Mouse (Mus musculus): Measurements from ENCODE around the gene Vps54. TPM values are rescaled to one million over a fixed set of nuclear protein-coding genes. Genes with fewer than 3 reads are reported as not detected.

Vps54 gene
- polyA plus RNA-seq, 1 experiment from 2014 or later: 6.7 TPM

DNA sequence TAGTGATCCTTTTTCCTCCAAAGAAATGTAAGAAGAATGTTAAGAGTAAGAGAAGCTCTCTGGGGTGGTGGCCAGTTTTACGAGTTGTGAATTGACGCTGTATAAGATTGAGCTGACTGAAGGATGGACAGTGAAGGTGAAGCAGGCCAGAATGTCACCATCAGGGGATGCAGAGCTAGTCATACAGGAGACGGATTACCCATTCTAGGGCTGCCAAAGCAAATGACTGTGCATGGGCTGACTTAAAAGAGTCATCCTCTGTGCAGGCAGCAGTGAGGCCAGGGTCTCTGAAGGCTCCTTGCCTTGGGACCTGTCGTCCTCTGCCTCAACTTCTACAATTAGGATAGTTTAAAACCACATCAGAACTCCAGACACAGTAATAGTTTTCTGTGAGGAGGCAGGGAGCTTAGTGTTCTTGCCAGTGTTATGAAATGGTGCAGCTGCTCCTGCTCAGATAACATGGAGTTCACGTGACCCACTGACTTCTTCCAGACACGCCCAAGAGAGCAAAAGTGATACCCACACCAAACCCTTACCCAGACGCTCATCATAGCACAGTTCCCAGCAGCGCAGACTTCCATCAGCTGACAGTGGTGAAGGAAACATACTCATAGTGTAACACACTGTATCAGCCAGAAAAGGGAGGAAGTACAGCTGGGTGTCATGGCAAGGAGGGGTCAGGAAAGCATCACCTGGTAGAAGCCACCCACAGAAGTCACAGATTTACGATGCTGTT is 75.0 kb downstream of the Vps54 start:
- Histone ChIP-seq H3K36me3 (ENCODE audit: control insufficient read depth, insufficient read depth, low read length) (peaks cover 4% of the 10 kb centered on the region; the same call in 1 of the 2 replicates), H3K9ac (ENCODE audit: low read length) (no peak overlapping the region), H3K27me3 (ENCODE audit: control insufficient read depth, insufficient read depth, low read length) (no peaks in the 10 kb centered on the region), H3K9me3 (ENCODE audit: control insufficient read depth, low read length) (no peaks in the 10 kb centered on the region), H3K27ac (replicated peaks) (no peak overlapping the region), H3K4me3 (ENCODE audit: low read depth, low read length) (no peak overlapping the region), H3K4me1 (replicated peaks; ENCODE audit: control insufficient read depth, insufficient read depth) (no peaks in the 10 kb centered on the region), H3K4me2 (replicated peaks; ENCODE audit: low read depth) (no peak overlapping the region)
- peak; percentile 18; the same call in 1 of the 2 replicates for ATAC-seq (ENCODE audit: low FRiP score, low TSS enrichment)
- TF ChIP-seq EP300 (optimal IDR thresholded peaks at IDR 0.05) (no peak), CTCF (IDR thresholded peaks at IDR 0.05; ENCODE audit: low read depth) (no peak)
- 62% methylated on average over 9 of the region's 9 CpGs for WGBS
- DNase-seq (ENCODE audit: low spot score): no peak

DNA sequence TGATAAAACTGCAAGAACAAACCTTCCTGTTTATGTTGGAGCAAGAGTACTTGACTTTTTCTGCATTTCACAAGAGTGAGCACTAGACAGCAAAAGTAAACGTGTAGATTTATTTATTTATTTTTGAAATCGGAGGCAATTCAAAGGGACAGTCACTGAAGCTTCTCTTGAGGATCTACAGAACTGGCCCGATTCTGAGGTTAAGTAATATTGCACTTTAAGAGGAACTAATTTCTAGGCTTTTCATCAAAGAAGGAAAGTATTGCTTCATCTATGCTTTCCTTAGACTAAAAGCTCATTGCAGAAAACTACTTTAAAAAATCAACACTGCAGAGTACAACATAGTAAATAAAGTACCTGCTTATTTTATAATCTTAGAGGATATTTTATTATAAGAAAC is 82.5 kb downstream of the Vps54 start:
- WGBS: 54% methylated on average over 3 of the region's 3 CpGs
- H3K27ac ChIP-seq (replicated peaks): no peak overlapping the region
- peaks cover 4% of the 10 kb centered on the region; the same call in 1 of the 2 replicates for H3K36me3 ChIP-seq (ENCODE audit: control insufficient read depth, insufficient read depth, low read length)
- ATAC-seq (ENCODE audit: low FRiP score, low TSS enrichment): no peak
- no peaks in the 10 kb centered on the region for H3K4me1 ChIP-seq (replicated peaks; ENCODE audit: control insufficient read depth, insufficient read depth)
- H3K4me3 ChIP-seq (ENCODE audit: low read depth, low read length): no peak overlapping the region
- TF ChIP-seq CTCF (IDR thresholded peaks at IDR 0.05; ENCODE audit: low read depth) (no peak), EP300 (optimal IDR thresholded peaks at IDR 0.05) (no peak)
- no peaks in the 10 kb centered on the region for H3K27me3 ChIP-seq (ENCODE audit: control insufficient read depth, insufficient read depth, low read length)
- H3K4me2 ChIP-seq (replicated peaks; ENCODE audit: low read depth): no peak overlapping the region
- no peak overlapping the region for H3K9ac ChIP-seq (ENCODE audit: low read length)
- DNase-seq (ENCODE audit: low spot score): no peak
- H3K9me3 ChIP-seq (ENCODE audit: control insufficient read depth, low read length): no peaks in the 10 kb centered on the region

- 91% methylated on average over 3 of the region's 3 CpGs for WGBS
- Histone ChIP-seq H3K9ac (ENCODE audit: low read length) (no peak overlapping the region), H3K4me2 (replicated peaks; ENCODE audit: low read depth) (no peak overlapping the region), H3K4me1 (replicated peaks; ENCODE audit: control insufficient read depth, insufficient read depth) (no peaks in the 10 kb centered on the region), H3K27ac (replicated peaks) (no peak overlapping the region), H3K27me3 (ENCODE audit: control insufficient read depth, insufficient read depth, low read length) (no peaks in the 10 kb centered on the region), H3K9me3 (ENCODE audit: control insufficient read depth, low read length) (no peaks in the 10 kb centered on the region), H3K4me3 (ENCODE audit: low read depth, low read length) (no peak overlapping the region), H3K36me3 (ENCODE audit: control insufficient read depth, insufficient read depth, low read length) (peaks cover 4% of the 10 kb centered on the region; the same call in 1 of the 2 replicates)
- no peak for TF ChIP-seq CTCF (IDR thresholded peaks at IDR 0.05; ENCODE audit: low read depth)
- TF ChIP-seq EP300 (optimal IDR thresholded peaks at IDR 0.05): no peak
- no peak for ATAC-seq (ENCODE audit: low FRiP score, low TSS enrichment)
- DNase-seq (ENCODE audit: low spot score): no peak
Observed at GRCm38 (mm10) chr11:21322349-21322748, 83.3 kb downstream of the Vps54 start.

GRCm38 (mm10) chr11:21325781-21326180 is 86.7 kb downstream of the Vps54 start:
- 94% methylated on average over 5 of the region's 5 CpGs for WGBS
- peaks cover 17% of the 10 kb centered on the region for H3K36me3 ChIP-seq (ENCODE audit: control insufficient read depth, insufficient read depth, low read length)

DNA sequence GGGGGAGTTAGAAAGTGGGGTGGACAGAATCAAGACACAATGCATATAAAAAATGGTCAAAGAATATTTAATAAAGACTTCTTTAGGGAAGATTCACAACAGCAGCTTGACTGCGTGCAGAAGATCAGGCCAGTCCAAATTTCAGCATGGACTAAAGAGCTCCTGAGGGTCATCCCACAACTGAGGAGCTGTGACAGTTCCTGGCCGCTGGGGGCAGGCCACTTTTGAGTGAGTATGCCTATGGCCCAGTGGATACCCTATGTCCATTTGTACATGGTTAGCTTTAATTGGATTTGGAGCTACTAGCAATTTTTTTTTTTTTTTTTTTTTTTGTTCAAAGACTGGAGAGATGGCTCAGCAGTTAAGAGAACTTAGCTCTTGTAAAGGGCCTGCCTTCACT is 87.7 kb downstream of the Vps54 start:
- ATAC-seq (ENCODE audit: low FRiP score, low TSS enrichment) (peak; percentile 65; the same call in 1 of the 2 replicates), DNase-seq (ENCODE audit: low spot score) (no peak)
- Histone ChIP-seq H3K9me3 (ENCODE audit: control insufficient read depth, low read length) (no peaks in the 10 kb centered on the region), H3K9ac (ENCODE audit: low read length) (no peak overlapping the region), H3K27ac (replicated peaks) (no peak overlapping the region), H3K4me2 (replicated peaks; ENCODE audit: low read depth) (no peak overlapping the region), H3K4me1 (replicated peaks; ENCODE audit: control insufficient read depth, insufficient read depth) (no peaks in the 10 kb centered on the region), H3K27me3 (ENCODE audit: control insufficient read depth, insufficient read depth, low read length) (no peaks in the 10 kb centered on the region), H3K36me3 (ENCODE audit: control insufficient read depth, insufficient read depth, low read length) (peaks cover 18% of the 10 kb centered on the region), H3K4me3 (ENCODE audit: low read depth, low read length) (no peak overlapping the region)
- 69% methylated on average over 2 of the region's 2 CpGs for WGBS
- TF ChIP-seq CTCF (IDR thresholded peaks at IDR 0.05; ENCODE audit: low read depth) (peak; percentile 48), EP300 (optimal IDR thresholded peaks at IDR 0.05) (no peak)

More at GRCm38 (mm10) chr11:21325781-21326180, 86.7 kb downstream of the Vps54 start:
- Histone ChIP-seq H3K27me3 (ENCODE audit: control insufficient read depth, insufficient read depth, low read length) (no peaks in the 10 kb centered on the region), H3K27ac (replicated peaks) (no peak overlapping the region), H3K4me2 (replicated peaks; ENCODE audit: low read depth) (no peak overlapping the region), H3K9ac (ENCODE audit: low read length) (no peak overlapping the region), H3K4me3 (ENCODE audit: low read depth, low read length) (no peak overlapping the region), H3K9me3 (ENCODE audit: control insufficient read depth, low read length) (no peaks in the 10 kb centered on the region), H3K4me1 (replicated peaks; ENCODE audit: control insufficient read depth, insufficient read depth) (no peaks in the 10 kb centered on the region)
- no peak for TF ChIP-seq EP300 (optimal IDR thresholded peaks at IDR 0.05)
- no peak for TF ChIP-seq CTCF (IDR thresholded peaks at IDR 0.05; ENCODE audit: low read depth)
- DNase-seq (ENCODE audit: low spot score) (no peak), ATAC-seq (ENCODE audit: low FRiP score, low TSS enrichment) (no peak)

- DNase-seq (ENCODE audit: low spot score) (no peak), ATAC-seq (ENCODE audit: low FRiP score, low TSS enrichment) (no peak)
- no peaks in the 10 kb centered on the region for H3K4me1 ChIP-seq (replicated peaks; ENCODE audit: control insufficient read depth, insufficient read depth)
- TF ChIP-seq EP300 (optimal IDR thresholded peaks at IDR 0.05) (no peak), CTCF (IDR thresholded peaks at IDR 0.05; ENCODE audit: low read depth) (no peak)
- H3K27ac ChIP-seq (replicated peaks): no peak overlapping the region
- H3K4me3 ChIP-seq (ENCODE audit: low read depth, low read length): no peak overlapping the region
- H3K9ac ChIP-seq (ENCODE audit: low read length): no peak overlapping the region
- peaks cover 16% of the 10 kb centered on the region; the same call in 1 of the 2 replicates for H3K36me3 ChIP-seq (ENCODE audit: control insufficient read depth, insufficient read depth, low read length)
- H3K9me3 ChIP-seq (ENCODE audit: control insufficient read depth, low read length): no peaks in the 10 kb centered on the region
- 85% methylated on average over 5 of the region's 5 CpGs for WGBS
- H3K27me3 ChIP-seq (ENCODE audit: control insufficient read depth, insufficient read depth, low read length): no peaks in the 10 kb centered on the region
- no peak overlapping the region for H3K4me2 ChIP-seq (replicated peaks; ENCODE audit: low read depth)
Observed at GRCm38 (mm10) chr11:21327486-21327885, 88.4 kb downstream of the Vps54 start.
